Mouse (Mus musculus): ENCODE data around the gene Gm49320.

- TF ChIP-seq CTCF (IDR thresholded peaks at IDR 0.05; ENCODE audit: control insufficient read depth, insufficient read depth, insufficient read length) = no peak
- no peak for TF ChIP-seq USF1 (IDR thresholded peaks at IDR 0.05; ENCODE audit: low read depth)
- TF ChIP-seq FOSL1 (IDR thresholded peaks at IDR 0.05; ENCODE audit: insufficient read depth, low read length, poor library complexity, severe bottlenecking) = no peak
These were observed 8.9 kb upstream of the Gm49320 start for GRCm38 (mm10) chr8:4229784-4230183.

Data from C2C12 (cell line).